Mouse (Mus musculus): Measurements from ENCODE around the gene Eif3a.

Gene Eif3a

GRCm38 (mm10) chr19:60790551-60791161 is at the start of gene Eif3a:
Gene Eif3a (minus strand): TSS chr19:60790658.
- in situ Hi-C loops (cut with MboI): no loop called here

GRCm38 (mm10) chr19:60837747-60838146 is 47.3 kb upstream of the Eif3a start:
- in situ Hi-C loops (cut with MboI): no loop called here

- in situ Hi-C loops (cut with MboI): no loop called here
Observed at GRCm38 (mm10) chr19:60818677-60819076, 28.2 kb upstream of the Eif3a start.

- in situ Hi-C loops (cut with MboI): no loop called here
Observed at GRCm38 (mm10) chr19:60813133-60813532, 22.7 kb upstream of the Eif3a start.

- in situ Hi-C loops (cut with MboI): no loop called here
Observed at GRCm38 (mm10) chr19:60812036-60812389, 21.6 kb upstream of the Eif3a start.

GRCm38 (mm10) chr19:60811098-60812035 is 20.9 kb upstream of the Eif3a start, which contains the start of gene Fam45a:
Gene Fam45a (plus strand): TSS chr19:60811585.
- in situ Hi-C loops (cut with MboI): no loop called here

GRCm38 (mm10) chr19:60809927-60810326 is 19.5 kb upstream of the Eif3a start:
- in situ Hi-C loops (cut with MboI): no loop called here

- in situ Hi-C loops (cut with MboI): no loop called here
Observed at GRCm38 (mm10) chr19:60804903-60805302, 14.4 kb upstream of the Eif3a start.

GRCm38 (mm10) chr19:60799867-60800569 is 9.6 kb upstream of the Eif3a start:
- in situ Hi-C loops (cut with MboI): no loop called here

GRCm38 (mm10) chr19:60797415-60797814 is 7.0 kb upstream of the Eif3a start:
- in situ Hi-C loops (cut with MboI): no loop called here

- in situ Hi-C loops (cut with MboI): no loop called here
Observed at GRCm38 (mm10) chr19:60795244-60795643, 4.8 kb upstream of the Eif3a start.

GRCm38 (mm10) chr19:60793170-60793707 is 2.8 kb upstream of the Eif3a start:
- in situ Hi-C loops (cut with MboI): no loop called here

GRCm38 (mm10) chr19:60791164-60791563 is 706 bp upstream of the Eif3a start:
- in situ Hi-C loops (cut with MboI): no loop called here

GRCm38 (mm10) chr19:60789919-60790506 is 445 bp downstream of the Eif3a start:
- in situ Hi-C loops (cut with MboI): no loop called here

- in situ Hi-C loops (cut with MboI): no loop called here
Observed at GRCm38 (mm10) chr19:60789452-60789851, 1.0 kb downstream of the Eif3a start.

- in situ Hi-C loops (cut with MboI): no loop called here
Observed at GRCm38 (mm10) chr19:60788214-60788960, 2.1 kb downstream of the Eif3a start.

GRCm38 (mm10) chr19:60787465-60788150 is 2.9 kb downstream of the Eif3a start:
- in situ Hi-C loops (cut with MboI): no loop called here

GRCm38 (mm10) chr19:60784712-60785111 is 5.7 kb downstream of the Eif3a start:
- in situ Hi-C loops (cut with MboI): no loop called here

GRCm38 (mm10) chr19:60782034-60782433 is 8.4 kb downstream of the Eif3a start:
- in situ Hi-C loops (cut with MboI): no loop called here

GRCm38 (mm10) chr19:60773366-60773765 is 17.1 kb downstream of the Eif3a start:
- in situ Hi-C loops (cut with MboI): no loop called here
